Mouse (Mus musculus) adipose tissue, adult 10 weeks (tissue): ENCODE measurements around the gene Rinl. TPM values are rescaled to one million over a fixed set of nuclear protein-coding genes. Genes with fewer than 3 reads are reported as not detected.

Experiments
- polyA plus RNA-seq: library from polyadenylated mRNA; stranded (reverse); fragments of 350-450 nt; fragmentation: Illumina TruSeq; extraction: RNeasy Lipid Tissue Mini Kit (QIAGEN cat#74804); gene quantifications from one replicate; pipeline ENCODE4 v1.2.3, GENCODE M21; 2014; ENCODE audit warnings: low read depth, low replicate concordance

Gene Rinl
- 5.6 TPM for polyA plus RNA-seq

GRCm38 (mm10) chr7:28788307-28789195, at the start of gene Rinl:
Gene Rinl (plus strand): TSS chr7:28788969.

GRCm38 (mm10) chr7:28741709-28742438, 46.9 kb upstream of the Rinl start, which contains the start of the genes Mrps12 and Sars2:
Gene Mrps12 (minus strand): TSS chr7:28741820.
Gene Sars2 (plus strand): TSS chr7:28741992.

GRCm38 (mm10) chr7:28756079-28756478, 32.7 kb upstream of the Rinl start, which contains the start of gene Ccer2:
Gene Ccer2 (plus strand): TSS chr7:28756174.

GRCm38 (mm10) chr7:28766173-28766879, 22.4 kb upstream of the Rinl start, which contains the start of gene Sirt2:
Gene Sirt2 (plus strand): TSS chr7:28766735.

GRCm38 (mm10) chr7:28767462-28767965, 21.3 kb upstream of the Rinl start, which contains the start of gene Nfkbib:
Gene Nfkbib (minus strand): TSS chr7:28767512.

GRCm38 (mm10) chr7:28808221-28808941, 19.6 kb downstream of the Rinl start, which contains the start of gene Hnrnpl:
Gene Hnrnpl (plus strand): TSS chr7:28808541.

GRCm38 (mm10) chr7:28824941-28825685, 36.3 kb downstream of the Rinl start, which contains the start of gene Ech1:
Gene Ech1 (plus strand): TSS chr7:28825217.

GRCm38 (mm10) chr7:28833723-28834347, 45.1 kb downstream of the Rinl start, which contains the start of gene Lgals4:
Gene Lgals4 (plus strand): TSS chr7:28833854.

Other genes with a start within 250 kb of the Rinl start
- gene Sycn, start 248.1 kb upstream of the Rinl start, polyA plus RNA-seq, result 0.72 TPM
- gene Nccrp1, start 241.7 kb upstream of the Rinl start, polyA plus RNA-seq, result 0.66 TPM
- 40.2 TPM for gene Samd4b, start 190.8 kb upstream of the Rinl start, polyA plus RNA-seq
- 27.4 TPM for gene Pak4, start 190.8 kb upstream of the Rinl start, polyA plus RNA-seq
- gene Acp7, start 157.6 kb upstream of the Rinl start, polyA plus RNA-seq, result not detected
- gene Fbxo27, start 96.1 kb upstream of the Rinl start, polyA plus RNA-seq, result 0.66 TPM
- 1.5 TPM for gene Fbxo17, start 72.2 kb upstream of the Rinl start, polyA plus RNA-seq
- gene Mrps12, start 47.1 kb upstream of the Rinl start, polyA plus RNA-seq, result 76.4 TPM
- gene Sars2, start 47.0 kb upstream of the Rinl start, polyA plus RNA-seq, result 6.2 TPM
- gene Ccer2, start 32.8 kb upstream of the Rinl start, polyA plus RNA-seq, result not detected
- gene Sirt2, start 22.2 kb upstream of the Rinl start, polyA plus RNA-seq, result 88.9 TPM
- 36.6 TPM for gene Nfkbib, start 21.5 kb upstream of the Rinl start, polyA plus RNA-seq
- 246 TPM for gene Hnrnpl, start 19.6 kb downstream of the Rinl start, polyA plus RNA-seq
- 361 TPM for gene Ech1, start 36.2 kb downstream of the Rinl start, polyA plus RNA-seq
- 39.3 TPM for gene Lgals4, start 44.9 kb downstream of the Rinl start, polyA plus RNA-seq
- 11.5 TPM for gene Lgals7, start 74.9 kb downstream of the Rinl start, polyA plus RNA-seq
- 0.51 TPM for gene Capn12, start 92.5 kb downstream of the Rinl start, polyA plus RNA-seq
- gene Actn4, start 173.4 kb downstream of the Rinl start, polyA plus RNA-seq, result 202 TPM
- gene Eif3k, start 192.9 kb downstream of the Rinl start, polyA plus RNA-seq, result 266 TPM
- 4.1 TPM for gene Map4k1, start 193.1 kb downstream of the Rinl start, polyA plus RNA-seq